Mouse (Mus musculus) neural tube, embryonic 11.5 days (tissue): ENCODE data around the gene Ppp1r9a. TPM values are rescaled to one million over a fixed set of nuclear protein-coding genes. Genes with fewer than 3 reads are reported as not detected.

Experiments used
- ATAC-seq: fragments of 200-750 bp; cut with Nextera tagmentation; 2 replicates; pipeline ENCODE4 v1.8.0; 2017; ENCODE audit warnings: moderate number of reproducible peaks, mild to moderate bottlenecking, moderate TSS enrichment, moderate library complexity; ENCODE audit not compliant: insufficient read depth, low FRiP score, low TSS enrichment
- DNase-seq: peaks from one replicate; pipeline ENCODE4 v3.0.0-alpha.2; 2015; ENCODE audit warnings: low spot score
- H3K27ac ChIP-seq: fragments of 300-500 bp; sonication (generic); 2 replicates; pipeline ENCODE4 v1.5.1; 2014; ENCODE audit warnings: low read depth, mild to moderate bottlenecking, low read length
- H3K27me3 ChIP-seq: fragments of 300-500 bp; sonication (generic); 2 replicates; pipeline ENCODE4 v1.6.1; 2014; ENCODE audit warnings: mild to moderate bottlenecking, low read length, mixed read lengths; ENCODE audit not compliant: control insufficient read depth, insufficient read depth
- H3K36me3 ChIP-seq: fragments of 300-500 bp; sonication (generic); 2 replicates; pipeline ENCODE4 v1.6.1; 2014; ENCODE audit warnings: mild to moderate bottlenecking, low read length, moderate library complexity, mixed read lengths; ENCODE audit not compliant: control insufficient read depth, insufficient read depth
- H3K4me1 ChIP-seq: fragments of 300-500 bp; sonication (generic); 2 replicates; pipeline ENCODE4 v1.6.1; 2014; ENCODE audit warnings: low read length, mixed read lengths; ENCODE audit not compliant: control insufficient read depth, insufficient read depth
- H3K4me2 ChIP-seq: fragments of 300-500 bp; sonication (generic); 2 replicates; pipeline ENCODE4 v1.6.1; 2014; ENCODE audit warnings: low read depth, mild to moderate bottlenecking, moderate library complexity
- H3K4me3 ChIP-seq: fragments of 300-500 bp; sonication (generic); 2 replicates; pipeline ENCODE4 v1.5.1; 2014; ENCODE audit warnings: low read depth, low read length
- H3K9ac ChIP-seq: fragments of 300-500 bp; sonication (generic); 2 replicates; pipeline ENCODE4 v1.6.1; 2014; ENCODE audit warnings: mild to moderate bottlenecking, low read length
- H3K9me3 ChIP-seq: fragments of 300-500 bp; sonication (generic); 2 replicates; pipeline ENCODE4 v1.6.1; 2016; ENCODE audit warnings: low read length; ENCODE audit not compliant: control insufficient read depth
- WGBS: fragments of 180-500 bp; shearing (Covaris S2); extraction: QIAGEN DNeasy Blood & Tissue Kit; methylation state at CpG from one replicate; pipeline ENCODE4 v1.1.7; 2014; 5-methylcytosine and 5-hydroxymethylcytosine counted together
- polyA plus RNA-seq: library from polyadenylated mRNA; unstranded; fragments of >200 nt; fragmentation: Nextera tagmentation; extraction: Ambion mirVana; gene quantifications from 2 replicates; pipeline ENCODE4 v1.2.1, GENCODE M21; 2014

Ppp1r9a gene
- polyA plus RNA-seq, 1 experiment from 2014 or later: 16.7 TPM

- Histone ChIP-seq H3K4me1 (no peaks in the 10 kb centered on the region), H3K9me3 (no peaks in the 10 kb centered on the region), H3K27ac (no peak overlapping the region), H3K9ac (no peak overlapping the region), H3K27me3 (no peaks in the 10 kb centered on the region), H3K4me3 (no peak overlapping the region), H3K4me2 (no peak overlapping the region), H3K36me3 (no peaks in the 10 kb centered on the region)
- DNase-seq (no peak), ATAC-seq (no peak)
- WGBS: 83% methylated on average over 2 of the region's 2 CpGs
Observed at GRCm38 (mm10) chr6:5149941-5150340, 247.2 kb downstream of the Ppp1r9a start.

GRCm38 (mm10) chr6:5151171-5151570, 248.5 kb downstream of the Ppp1r9a start:
- ATAC-seq: no peak
- H3K4me1 ChIP-seq: no peaks in the 10 kb centered on the region
- no peak overlapping the region for H3K9ac ChIP-seq

GRCm38 (mm10) chr6:5152185-5152584, 249.5 kb downstream of the Ppp1r9a start:
- Histone ChIP-seq H3K27ac (no peak overlapping the region), H3K4me2 (no peak overlapping the region), H3K4me3 (no peak overlapping the region), H3K27me3 (no peaks in the 10 kb centered on the region), H3K9ac (no peak overlapping the region), H3K4me1 (no peaks in the 10 kb centered on the region), H3K9me3 (no peaks in the 10 kb centered on the region), H3K36me3 (no peaks in the 10 kb centered on the region)
- DNase-seq (no peak), ATAC-seq (no peak)
- 92% methylated on average over 2 of the region's 2 CpGs for WGBS

More at GRCm38 (mm10) chr6:5151171-5151570, 248.5 kb downstream of the Ppp1r9a start:
- Histone ChIP-seq H3K4me3 (no peak overlapping the region), H3K9me3 (no peaks in the 10 kb centered on the region), H3K36me3 (no peaks in the 10 kb centered on the region), H3K27ac (no peak overlapping the region), H3K4me2 (no peak overlapping the region), H3K27me3 (no peaks in the 10 kb centered on the region)
- no peak for DNase-seq
- 63% methylated on average over 4 of the region's 4 CpGs for WGBS

- no peaks in the 10 kb centered on the region for H3K9me3 ChIP-seq
- WGBS: 93% methylated on average over 6 of the region's 6 CpGs
- H3K4me1 ChIP-seq: no peaks in the 10 kb centered on the region
- DNase-seq (no peak), ATAC-seq (no peak)
- no peaks in the 10 kb centered on the region for H3K27me3 ChIP-seq
- H3K9ac ChIP-seq: no peak overlapping the region
- H3K27ac ChIP-seq: no peak overlapping the region
- no peak overlapping the region for H3K4me3 ChIP-seq
- no peaks in the 10 kb centered on the region for H3K36me3 ChIP-seq
- no peak overlapping the region for H3K4me2 ChIP-seq
Observed at GRCm38 (mm10) chr6:5154786-5155185, 252.1 kb downstream of the Ppp1r9a start.

GRCm38 (mm10) chr6:5155313-5155927, 252.7 kb downstream of the Ppp1r9a start:
- no peak for ATAC-seq
- no peaks in the 10 kb centered on the region for H3K27me3 ChIP-seq
- no peak overlapping the region for H3K27ac ChIP-seq
- H3K9me3 ChIP-seq: no peaks in the 10 kb centered on the region
- H3K36me3 ChIP-seq: no peaks in the 10 kb centered on the region
- no peak overlapping the region for H3K9ac ChIP-seq
- 66% methylated on average over 1 of the region's 1 CpGs for WGBS
- H3K4me3 ChIP-seq: no peak overlapping the region
- H3K4me2 ChIP-seq: no peak overlapping the region
- H3K4me1 ChIP-seq: no peaks in the 10 kb centered on the region
- DNase-seq: no peak

GRCm38 (mm10) chr6:5156541-5157425, 254.1 kb downstream of the Ppp1r9a start:
- H3K9me3 ChIP-seq: no peaks in the 10 kb centered on the region
- H3K9ac ChIP-seq: no peak overlapping the region
- H3K36me3 ChIP-seq: no peaks in the 10 kb centered on the region
- WGBS: 87% methylated on average over 6 of the region's 6 CpGs
- no peaks in the 10 kb centered on the region for H3K27me3 ChIP-seq
- no peak for DNase-seq
- no peak overlapping the region for H3K27ac ChIP-seq
- no peak overlapping the region for H3K4me3 ChIP-seq
- ATAC-seq: no peak
- no peaks in the 10 kb centered on the region for H3K4me1 ChIP-seq
- H3K4me2 ChIP-seq: no peak overlapping the region

- no peaks in the 10 kb centered on the region for H3K27me3 ChIP-seq
- H3K4me3 ChIP-seq: no peak overlapping the region
- 83% methylated on average over 7 of the region's 7 CpGs for WGBS
- no peaks in the 10 kb centered on the region for H3K9me3 ChIP-seq
- no peak overlapping the region for H3K27ac ChIP-seq
- H3K4me2 ChIP-seq: no peak overlapping the region
- no peaks in the 10 kb centered on the region for H3K4me1 ChIP-seq
- no peak for ATAC-seq
- H3K9ac ChIP-seq: no peak overlapping the region
- no peak for DNase-seq
- no peaks in the 10 kb centered on the region for H3K36me3 ChIP-seq
Observed at GRCm38 (mm10) chr6:5159385-5159791, 256.7 kb downstream of the Ppp1r9a start.

- ATAC-seq (no peak), DNase-seq (no peak)
- H3K9ac ChIP-seq: no peak overlapping the region
- no peak overlapping the region for H3K4me2 ChIP-seq
- 89% methylated on average over 6 of the region's 6 CpGs for WGBS
- no peaks in the 10 kb centered on the region for H3K4me1 ChIP-seq
- H3K36me3 ChIP-seq: no peaks in the 10 kb centered on the region
- no peak overlapping the region for H3K27ac ChIP-seq
- H3K9me3 ChIP-seq: no peaks in the 10 kb centered on the region
- no peaks in the 10 kb centered on the region for H3K27me3 ChIP-seq
- no peak overlapping the region for H3K4me3 ChIP-seq
Observed at GRCm38 (mm10) chr6:5162052-5162451, 259.3 kb downstream of the Ppp1r9a start.
